Mouse (Mus musculus) thymus, adult 2 months (tissue): ENCODE data around the gene Agmo.

Experiments used
- CTCF ChIP-seq: fragments of 200-500 bp; IDR thresholded peaks from 2 replicates; pipeline ENCODE4 v1.5.1; 2012; ENCODE audit warnings: mild to moderate bottlenecking, control low read depth, low read length, moderate library complexity, borderline replicate concordance; ENCODE audit not compliant: control insufficient read depth, poor library complexity, insufficient read depth; ENCODE audit errors: extremely low read depth
- POLR2A ChIP-seq: fragments of 200-500 bp; IDR thresholded peaks from 2 replicates; pipeline ENCODE4 v1.6.1; 2012; ENCODE audit warnings: mild to moderate bottlenecking, low read length, control low read depth, moderate library complexity; ENCODE audit not compliant: control insufficient read depth, poor library complexity, insufficient read depth; ENCODE audit errors: extremely low read depth

- no peak for TF ChIP-seq CTCF
- no peak for TF ChIP-seq POLR2A
These were observed 299.6 kb downstream of the Agmo start for GRCm38 (mm10) chr12:37540994-37541393.
